Mouse (Mus musculus) erythroblast, embryonic 14.5 days (primary cell): Measurements from ENCODE around the gene Slc25a25.

Experiments used
- GATA1 ChIP-seq: IDR thresholded peaks from 2 replicates; pipeline ENCODE4 v1.6.1; 2012; ENCODE audit warnings: low read length, inconsistent platforms, mixed read lengths
- TAL1 ChIP-seq: IDR thresholded peaks from 3 replicates; pipeline ENCODE4 v1.6.1; 2012; ENCODE audit warnings: low read length, inconsistent platforms, mixed read lengths

DNA sequence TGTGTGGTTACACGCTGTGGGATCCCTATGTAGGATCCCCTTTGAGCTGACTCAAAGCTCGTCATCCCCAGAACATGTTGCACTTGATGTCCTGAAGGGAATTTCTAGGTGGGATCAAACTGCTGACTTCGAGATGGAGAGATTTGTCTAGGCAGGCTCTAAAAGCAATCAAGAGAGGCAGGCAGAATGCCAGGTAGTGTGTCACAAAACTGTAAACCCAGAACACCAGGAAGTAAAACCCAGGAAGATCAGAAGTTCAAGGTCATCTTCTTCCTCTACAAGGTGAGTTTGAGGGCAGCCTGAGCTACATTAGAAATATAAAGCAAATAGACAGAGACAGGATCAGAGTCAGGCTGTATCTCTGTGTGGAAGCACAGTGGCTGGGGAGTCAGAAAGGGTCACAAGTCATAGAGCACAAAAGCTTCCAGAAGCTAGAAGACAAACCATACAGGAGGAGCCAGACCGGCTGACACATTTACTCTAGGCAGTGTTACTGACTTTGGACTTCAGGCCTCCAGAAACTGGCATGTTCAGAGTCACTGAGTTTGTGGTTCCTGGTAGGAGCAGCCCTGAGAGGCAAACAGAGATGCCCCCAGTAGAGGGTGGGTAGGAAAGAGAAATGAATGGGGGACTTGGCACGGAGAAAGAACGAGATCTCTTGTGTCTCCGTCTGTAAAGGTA is 44.0 kb downstream of the Slc25a25 start:
- TF ChIP-seq GATA1 (no peak), TAL1 (no peak)
